Mouse (Mus musculus): ENCODE results near the gene Ccdc191. TPM values are rescaled to one million over a fixed set of nuclear protein-coding genes. Genes with fewer than 3 reads are reported as not detected.

Gene Ccdc191
- total and polyA plus RNA-seq, 3 experiments: 1.5 to 3.6 (median 2.7) TPM

DNA sequence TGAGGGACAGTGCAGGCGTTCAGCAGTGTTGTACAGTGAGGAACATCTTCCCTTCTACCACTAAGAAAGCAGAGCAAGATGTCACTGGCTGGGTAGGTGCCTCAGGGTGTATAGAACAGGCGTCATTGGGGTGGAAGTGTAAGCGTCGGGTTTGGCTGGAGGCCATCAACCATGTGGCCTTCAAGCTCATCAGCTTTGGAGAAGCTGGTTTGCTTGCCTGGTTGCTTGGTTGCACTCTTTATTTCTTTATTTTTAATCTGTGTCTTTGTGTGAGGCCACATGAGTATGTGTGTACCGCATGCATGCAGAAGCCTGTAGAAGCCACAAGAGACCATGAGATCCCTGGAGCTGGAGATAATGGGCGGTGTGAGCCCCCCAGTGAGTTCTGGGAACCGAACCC, 42.7 kb downstream of the Ccdc191 start:
- Histone ChIP-seq H3K79me2 (replicated peaks; ENCODE audit: control insufficient read depth, insufficient read depth, low read length) (no peaks in the 10 kb centered on the region), H3K27me3 (ENCODE audit: control insufficient read depth, insufficient read depth, low read length) (no peaks in the 10 kb centered on the region), H3K27ac (no peak overlapping the region; the same call in 1 of the 2 replicates), H3K4me1 (ENCODE audit: control insufficient read depth, insufficient read depth, low read length) (no peaks in the 10 kb centered on the region; the same call in 1 of the 2 replicates), H3K36me3 (ENCODE audit: control insufficient read depth, insufficient read depth, low read length) (no peaks in the 10 kb centered on the region), H3K9ac (ENCODE audit: low read depth, low read length) (no peak overlapping the region), H3K4me3 (no peak overlapping the region)
- TF ChIP-seq EP300 (IDR thresholded peaks at IDR 0.05; ENCODE audit: insufficient read depth, low read depth, low read length): no peak
- no peak for TF ChIP-seq CTCF (IDR thresholded peaks at IDR 0.05)
- no peak for TF ChIP-seq POLR2A (IDR thresholded peaks at IDR 0.05; ENCODE audit: insufficient read depth, low read depth, low read length)
- intact Hi-C loops (cut with DNase I): no loop called here
- DNase-seq: no peak
- WGBS: 76% methylated on average over 7 of the region's 7 CpGs

DNA sequence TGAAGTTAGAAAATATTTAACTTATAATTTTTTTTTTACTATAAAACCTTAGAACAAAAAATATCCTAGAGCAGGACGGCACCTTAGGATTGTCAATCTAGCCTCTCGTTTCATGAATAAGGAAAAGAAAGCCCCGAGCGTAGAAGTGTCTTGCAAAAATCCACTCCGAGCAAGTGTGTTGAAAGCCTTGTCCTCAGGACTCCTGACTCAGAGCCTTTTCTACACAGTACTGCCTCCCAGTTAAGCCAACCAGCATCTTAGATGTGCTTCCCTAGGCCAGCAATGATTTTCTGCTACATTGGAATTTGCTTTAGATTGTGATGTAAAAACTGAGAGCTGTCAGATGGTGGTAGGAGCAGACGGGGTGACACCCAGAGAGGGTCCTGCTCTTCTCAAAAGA, 43.4 kb downstream of the Ccdc191 start:
- no peak overlapping the region for H3K4me3 ChIP-seq
- TF ChIP-seq POLR2A (IDR thresholded peaks at IDR 0.05; ENCODE audit: insufficient read depth, low read depth, low read length) (no peak), CTCF (IDR thresholded peaks at IDR 0.05) (no peak)
- H3K4me1 ChIP-seq (ENCODE audit: control insufficient read depth, insufficient read depth, low read length): no peaks in the 10 kb centered on the region; the same call in 1 of the 2 replicates
- H3K27ac ChIP-seq: no peak overlapping the region
- H3K36me3 ChIP-seq (ENCODE audit: control insufficient read depth, insufficient read depth, low read length): no peaks in the 10 kb centered on the region
- no peak overlapping the region for H3K9ac ChIP-seq (ENCODE audit: low read depth, low read length)
- no peaks in the 10 kb centered on the region for H3K27me3 ChIP-seq (ENCODE audit: control insufficient read depth, insufficient read depth, low read length)
- H3K79me2 ChIP-seq (replicated peaks; ENCODE audit: control insufficient read depth, insufficient read depth, low read length): no peaks in the 10 kb centered on the region
- WGBS: 79% methylated on average over 6 of the region's 6 CpGs
- no peak for DNase-seq
- intact Hi-C loops (cut with DNase I): no loop called here

DNA sequence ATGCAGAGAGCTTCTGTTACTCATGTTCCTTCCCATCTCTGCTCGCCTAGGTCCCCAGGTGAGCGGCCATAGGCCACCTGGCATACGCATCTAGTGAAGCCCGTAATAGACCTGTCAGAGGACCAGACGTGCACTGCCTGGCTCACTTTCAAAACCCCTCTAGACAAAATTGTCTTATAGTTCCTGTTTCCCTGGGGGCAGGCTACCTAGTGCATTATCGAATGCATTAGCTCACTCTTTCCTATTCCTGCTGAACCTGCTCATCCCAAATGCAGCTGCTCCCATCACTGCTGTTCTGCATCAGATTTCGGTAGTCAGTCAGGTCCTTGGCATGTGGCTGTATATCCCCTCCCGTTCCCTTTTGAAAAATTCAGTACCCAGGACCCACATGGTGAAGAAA, 45.3 kb downstream of the Ccdc191 start:
- Histone ChIP-seq H3K4me3 (no peak overlapping the region), H3K4me1 (ENCODE audit: control insufficient read depth, insufficient read depth, low read length) (no peaks in the 10 kb centered on the region; the same call in 1 of the 2 replicates), H3K27me3 (ENCODE audit: control insufficient read depth, insufficient read depth, low read length) (no peaks in the 10 kb centered on the region), H3K27ac (no peak overlapping the region), H3K9ac (ENCODE audit: low read depth, low read length) (no peak overlapping the region), H3K36me3 (ENCODE audit: control insufficient read depth, insufficient read depth, low read length) (no peaks in the 10 kb centered on the region), H3K79me2 (replicated peaks; ENCODE audit: control insufficient read depth, insufficient read depth, low read length) (no peaks in the 10 kb centered on the region)
- intact Hi-C loops (cut with DNase I): no loop called here
- TF ChIP-seq EP300 (IDR thresholded peaks at IDR 0.05; ENCODE audit: insufficient read depth, low read depth, low read length) (no peak), POLR2A (IDR thresholded peaks at IDR 0.05; ENCODE audit: insufficient read depth, low read depth, low read length) (no peak), CTCF (IDR thresholded peaks at IDR 0.05) (no peak)
- no peak for DNase-seq
- WGBS: 82% methylated on average over 8 of the region's 8 CpGs

DNA sequence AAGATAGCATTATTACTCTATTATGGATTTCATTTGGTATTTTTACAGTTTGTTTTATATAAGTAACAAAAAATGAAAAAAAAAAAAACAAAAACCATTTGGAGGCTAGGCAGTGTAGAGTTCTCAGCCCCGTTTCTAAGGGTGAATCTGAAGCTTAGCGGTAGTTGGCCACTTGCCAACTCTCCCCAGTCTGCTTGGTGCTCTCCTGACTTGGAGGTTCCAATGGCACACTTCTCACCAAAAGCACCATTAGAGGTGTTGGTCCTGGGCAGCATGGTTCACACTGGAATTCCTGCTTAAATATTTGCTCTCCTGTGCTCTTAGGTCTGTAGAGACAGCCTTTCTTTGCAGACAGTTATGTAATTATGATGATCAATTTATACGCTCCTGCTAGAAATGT, 45.8 kb downstream of the Ccdc191 start:
- no peaks in the 10 kb centered on the region for H3K27me3 ChIP-seq (ENCODE audit: control insufficient read depth, insufficient read depth, low read length)
- no peaks in the 10 kb centered on the region for H3K36me3 ChIP-seq (ENCODE audit: control insufficient read depth, insufficient read depth, low read length)
- no peak overlapping the region for H3K4me3 ChIP-seq
- DNase-seq: no peak
- no peak overlapping the region for H3K9ac ChIP-seq (ENCODE audit: low read depth, low read length)
- no peaks in the 10 kb centered on the region; the same call in 1 of the 2 replicates for H3K4me1 ChIP-seq (ENCODE audit: control insufficient read depth, insufficient read depth, low read length)
- intact Hi-C loops (cut with DNase I): no loop called here
- TF ChIP-seq EP300 (IDR thresholded peaks at IDR 0.05; ENCODE audit: insufficient read depth, low read depth, low read length): no peak
- no peak for TF ChIP-seq POLR2A (IDR thresholded peaks at IDR 0.05; ENCODE audit: insufficient read depth, low read depth, low read length)
- no peak for TF ChIP-seq CTCF (IDR thresholded peaks at IDR 0.05)
- no peak overlapping the region for H3K27ac ChIP-seq
- no peaks in the 10 kb centered on the region for H3K79me2 ChIP-seq (replicated peaks; ENCODE audit: control insufficient read depth, insufficient read depth, low read length)
- whole genome bisulfite sequencing: 47% methylated on average over 3 of the region's 3 CpGs

DNA sequence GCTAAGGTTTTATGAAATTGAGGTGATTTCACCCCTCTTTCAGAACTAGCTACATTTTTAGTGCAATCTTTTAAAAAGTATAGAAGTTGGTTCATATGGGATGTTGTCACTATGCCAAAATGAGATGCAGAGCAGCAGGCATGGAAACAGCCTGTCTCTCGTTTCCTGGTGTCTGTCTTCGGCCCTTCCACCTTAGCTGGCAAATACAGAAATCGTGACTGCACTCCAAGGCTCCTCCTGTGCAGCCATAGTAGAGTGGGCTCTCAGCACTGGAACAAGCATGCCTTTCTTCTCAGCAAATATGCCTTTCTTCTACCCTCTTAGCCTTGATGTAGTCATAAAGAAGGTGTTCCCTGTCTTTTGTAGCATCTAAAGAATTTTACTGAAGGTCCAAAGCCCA, 46.3 kb downstream of the Ccdc191 start:
- TF ChIP-seq POLR2A (IDR thresholded peaks at IDR 0.05; ENCODE audit: insufficient read depth, low read depth, low read length) (no peak), EP300 (IDR thresholded peaks at IDR 0.05; ENCODE audit: insufficient read depth, low read depth, low read length) (no peak), CTCF (IDR thresholded peaks at IDR 0.05) (no peak)
- no peak for DNase-seq
- Histone ChIP-seq H3K36me3 (ENCODE audit: control insufficient read depth, insufficient read depth, low read length) (no peaks in the 10 kb centered on the region), H3K4me3 (no peak overlapping the region), H3K27ac (no peak overlapping the region), H3K27me3 (ENCODE audit: control insufficient read depth, insufficient read depth, low read length) (no peaks in the 10 kb centered on the region), H3K9ac (ENCODE audit: low read depth, low read length) (no peak overlapping the region), H3K4me1 (ENCODE audit: control insufficient read depth, insufficient read depth, low read length) (no peaks in the 10 kb centered on the region; the same call in 1 of the 2 replicates), H3K79me2 (replicated peaks; ENCODE audit: control insufficient read depth, insufficient read depth, low read length) (no peaks in the 10 kb centered on the region)
- 72% methylated on average over 3 of the region's 3 CpGs for WGBS
- intact Hi-C loops (cut with DNase I): no loop called here

DNA sequence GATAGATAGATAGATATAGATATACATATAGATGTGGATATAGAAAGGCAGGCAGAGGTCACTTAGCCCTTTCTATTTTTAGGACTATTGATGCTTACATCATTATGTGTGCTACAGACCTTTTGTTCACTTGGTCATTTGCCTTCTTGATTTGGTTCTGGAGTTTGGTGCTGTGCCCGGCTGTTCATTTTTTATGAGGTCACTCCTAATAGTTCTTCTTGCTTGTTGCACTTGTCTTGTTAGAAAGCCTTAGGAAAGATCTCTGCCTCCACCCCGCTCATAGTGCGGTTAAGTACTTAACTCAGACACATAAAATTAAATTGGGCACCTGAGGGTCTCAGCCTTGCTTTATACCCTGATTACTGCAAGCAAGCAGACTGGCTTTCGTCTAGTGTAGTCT, 51.2 kb downstream of the Ccdc191 start:
- no peaks in the 10 kb centered on the region for H3K79me2 ChIP-seq (replicated peaks; ENCODE audit: control insufficient read depth, insufficient read depth, low read length)
- H3K4me3 ChIP-seq: no peak overlapping the region
- DNase-seq: no peak
- intact Hi-C loops (cut with DNase I): no loop called here
- TF ChIP-seq CTCF (IDR thresholded peaks at IDR 0.05) (no peak), EP300 (IDR thresholded peaks at IDR 0.05; ENCODE audit: insufficient read depth, low read depth, low read length) (no peak), POLR2A (IDR thresholded peaks at IDR 0.05; ENCODE audit: insufficient read depth, low read depth, low read length) (no peak)
- H3K36me3 ChIP-seq (ENCODE audit: control insufficient read depth, insufficient read depth, low read length): no peaks in the 10 kb centered on the region
- no peak overlapping the region for H3K27ac ChIP-seq
- 93% methylated on average over 4 of the region's 4 CpGs for WGBS
- H3K27me3 ChIP-seq (ENCODE audit: control insufficient read depth, insufficient read depth, low read length): no peaks in the 10 kb centered on the region
- H3K4me1 ChIP-seq (ENCODE audit: control insufficient read depth, insufficient read depth, low read length): no peaks in the 10 kb centered on the region; the same call in 1 of the 2 replicates
- H3K9ac ChIP-seq (ENCODE audit: low read depth, low read length): no peak overlapping the region
